Mouse (Mus musculus): ENCODE results near the gene Idh3a.
"Not testable (repeated sequence)": the region's sequence is repeated elsewhere in the genome, so short reads cannot be mapped to it uniquely, and the experiment has no call there.

Gene Idh3a

DNA sequence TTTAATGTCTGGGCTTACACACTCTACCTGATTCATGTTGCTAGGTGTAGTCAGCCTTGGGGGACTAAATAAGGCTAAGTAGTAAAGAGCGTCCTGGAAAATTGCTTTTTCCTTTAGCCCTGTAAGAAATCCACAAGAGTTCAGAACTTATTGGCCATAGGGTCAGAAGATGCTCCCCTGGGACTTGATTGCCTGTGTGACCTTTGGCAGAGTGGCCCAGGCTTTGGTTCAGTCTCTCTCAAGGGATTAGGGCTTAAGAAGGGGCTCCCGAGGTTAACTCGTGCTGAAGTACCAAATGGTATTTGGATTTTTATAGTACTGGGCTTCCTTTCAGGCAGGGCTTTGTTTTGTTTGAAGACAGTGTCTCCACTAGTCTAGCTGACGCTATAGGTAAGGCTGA is 1.7 kb downstream of the Idh3a start:
- no peak for DNase-seq (ENCODE audit: low read depth, low spot score)

DNA sequence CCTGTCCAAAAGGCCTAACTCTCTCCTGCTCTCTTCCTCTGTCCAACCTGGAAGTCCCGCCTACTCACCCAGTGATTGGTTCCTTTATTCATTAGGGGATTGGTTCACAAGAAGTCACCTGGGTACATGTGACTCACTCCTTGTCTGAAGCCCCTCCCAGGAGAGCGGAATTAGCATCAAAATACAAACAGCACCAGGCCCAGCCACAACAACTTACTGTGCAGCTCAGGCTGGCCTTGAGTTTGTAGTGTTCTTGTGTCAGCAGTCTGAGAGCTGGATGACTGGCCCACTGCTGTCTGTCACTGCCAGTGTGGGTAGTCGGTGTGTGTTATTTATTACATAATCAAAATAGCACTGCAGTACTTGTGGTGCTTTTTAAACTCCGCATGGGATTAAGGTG is 7.5 kb downstream of the Idh3a start:
- not testable (repeated sequence) for DNase-seq (ENCODE audit: low read depth, low spot score)

DNA sequence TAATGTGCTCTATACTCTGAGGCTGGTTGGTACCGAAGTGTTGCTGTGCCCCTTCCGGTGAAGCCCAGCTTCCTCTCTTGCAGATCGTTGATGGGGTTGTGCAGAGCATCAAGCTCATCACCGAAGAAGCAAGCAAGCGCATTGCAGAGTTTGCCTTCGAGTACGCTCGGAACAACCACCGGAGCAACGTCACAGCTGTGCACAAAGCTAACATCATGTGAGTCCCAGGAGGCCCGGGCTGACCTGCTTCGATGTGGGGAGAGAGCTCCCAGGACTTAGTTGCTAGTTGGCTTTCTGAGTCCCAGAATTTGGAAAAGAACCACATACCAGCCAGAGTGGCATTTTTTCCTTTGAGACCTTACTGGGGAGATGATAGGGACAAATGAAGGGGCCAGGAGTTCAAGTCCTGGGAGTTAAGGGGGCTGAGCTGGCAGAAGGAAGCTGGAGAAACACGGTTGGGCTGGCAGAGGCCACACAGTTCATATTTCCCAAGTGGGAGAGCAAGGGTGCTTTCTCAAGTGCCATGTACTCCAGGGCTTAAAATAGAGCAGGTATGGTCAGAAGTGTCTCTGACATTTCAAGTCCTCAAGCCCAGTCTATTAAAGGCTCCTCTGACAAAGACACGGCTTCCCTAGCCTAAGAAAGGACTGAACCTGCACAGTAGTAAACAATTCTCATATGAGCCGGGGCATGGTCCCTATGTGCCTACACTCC is 10.8 kb downstream of the Idh3a start:
- no peak for DNase-seq (ENCODE audit: low read depth, low spot score)

DNA sequence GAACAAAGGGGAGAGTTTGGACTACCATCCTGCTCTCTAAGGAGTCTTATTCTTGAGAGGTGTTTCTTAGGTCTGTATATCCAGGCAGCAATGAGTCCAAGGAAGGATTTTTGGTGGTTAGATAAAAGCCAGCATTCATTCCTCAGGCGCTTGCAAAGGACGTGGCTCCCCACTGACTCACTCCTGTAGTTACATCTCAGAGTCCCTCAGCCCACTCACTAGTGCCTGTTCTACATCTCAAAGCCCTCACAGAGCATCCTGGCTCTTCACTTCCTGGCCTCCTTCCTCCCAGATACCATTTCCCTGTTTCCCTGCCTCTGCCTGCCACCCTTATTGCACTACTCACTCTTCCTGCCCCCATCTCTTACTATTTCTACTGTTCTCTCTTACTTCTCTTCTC is 16.3 kb downstream of the Idh3a start:
- no peak for DNase-seq (ENCODE audit: low read depth, low spot score)

DNA sequence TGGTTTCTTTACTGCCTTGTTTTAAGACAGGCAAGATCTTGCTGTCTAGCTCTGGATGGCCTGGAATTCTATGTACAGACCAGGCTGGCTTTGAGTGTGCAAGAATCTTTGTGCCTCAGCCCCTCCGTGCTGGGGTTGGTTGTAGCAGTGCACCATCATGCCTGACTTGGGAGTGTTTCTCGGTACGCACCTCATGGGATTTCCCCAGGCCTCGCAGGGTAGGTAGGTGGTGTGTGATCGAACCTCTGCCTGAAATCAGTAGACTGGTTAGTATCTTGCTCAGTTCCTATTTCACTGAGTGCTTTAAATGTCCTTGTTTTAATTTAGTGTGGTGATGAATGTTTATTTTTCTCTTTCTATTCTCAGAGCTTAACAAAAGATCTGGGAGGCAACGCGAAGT is 16.8 kb downstream of the Idh3a start:
- no peak for DNase-seq (ENCODE audit: low read depth, low spot score)

DNA sequence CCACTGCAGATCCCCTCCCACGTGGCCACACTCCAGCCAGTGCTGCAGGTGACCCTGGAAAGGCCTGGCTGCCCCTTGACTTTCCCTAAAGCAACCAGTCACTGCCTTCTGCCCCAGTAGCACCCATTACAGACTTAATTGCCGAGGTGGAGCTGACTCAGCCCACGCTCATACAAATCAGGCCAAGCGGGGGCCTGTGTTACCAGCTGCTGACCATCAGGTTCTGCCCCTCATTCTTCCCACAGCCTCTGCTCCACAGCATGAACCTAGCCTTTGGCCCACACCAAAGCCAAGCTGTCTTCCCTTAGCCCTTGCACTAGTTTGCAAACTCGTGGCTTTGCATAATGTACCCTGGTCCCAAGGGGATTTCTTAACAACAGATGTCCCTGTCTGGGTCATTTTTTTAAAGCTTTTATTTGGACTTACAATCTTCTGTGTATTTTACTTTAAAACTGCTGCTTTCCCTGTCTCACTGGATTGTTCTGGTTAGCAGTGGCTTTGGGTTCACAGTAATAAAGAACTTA is 18.1 kb downstream of the Idh3a start:
- peak; percentile 19 for DNase-seq (ENCODE audit: low read depth, low spot score)

DNA sequence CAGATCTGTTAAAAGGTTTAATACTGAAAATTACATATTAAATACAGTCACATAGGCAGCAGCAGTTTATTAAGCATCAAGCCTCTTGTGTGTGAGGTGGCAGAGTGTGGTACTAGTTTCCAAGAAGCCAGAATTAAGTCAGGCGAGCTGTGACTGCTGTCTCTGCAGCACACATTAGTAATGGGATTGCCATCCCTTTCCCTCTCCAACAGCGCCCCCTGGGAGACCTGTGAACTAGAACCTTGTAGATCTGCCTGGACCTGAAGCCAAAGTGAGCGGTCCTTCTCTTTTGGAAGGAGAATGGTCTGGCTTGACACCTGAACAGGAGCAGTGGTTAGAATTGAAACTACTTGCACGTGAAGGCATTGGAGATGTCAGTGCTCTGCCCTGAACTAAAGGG is 18.8 kb downstream of the Idh3a start:
- DNase-seq (ENCODE audit: low read depth, low spot score), result peak; percentile 54

DNA sequence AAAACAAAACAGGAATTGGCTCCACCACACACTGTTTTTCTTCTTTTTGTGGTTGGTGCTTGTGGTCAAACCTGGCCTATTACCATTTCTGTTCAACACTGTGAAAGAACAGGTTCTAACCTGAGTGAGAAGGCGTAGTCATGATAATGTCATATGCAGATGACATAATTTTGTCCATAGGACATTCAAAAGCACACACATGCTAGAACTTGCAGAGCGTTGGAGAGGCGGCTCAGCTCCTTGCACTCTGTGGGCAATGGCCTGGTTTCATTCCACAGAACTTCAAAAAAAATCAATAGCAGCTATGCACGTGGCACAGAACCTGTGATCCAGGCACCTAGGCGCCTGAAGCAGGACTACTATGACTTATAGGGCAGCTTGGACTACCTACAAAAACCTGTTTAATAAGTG is 26.7 kb downstream of the Idh3a start:
- no peak for DNase-seq (ENCODE audit: low read depth, low spot score)

DNA sequence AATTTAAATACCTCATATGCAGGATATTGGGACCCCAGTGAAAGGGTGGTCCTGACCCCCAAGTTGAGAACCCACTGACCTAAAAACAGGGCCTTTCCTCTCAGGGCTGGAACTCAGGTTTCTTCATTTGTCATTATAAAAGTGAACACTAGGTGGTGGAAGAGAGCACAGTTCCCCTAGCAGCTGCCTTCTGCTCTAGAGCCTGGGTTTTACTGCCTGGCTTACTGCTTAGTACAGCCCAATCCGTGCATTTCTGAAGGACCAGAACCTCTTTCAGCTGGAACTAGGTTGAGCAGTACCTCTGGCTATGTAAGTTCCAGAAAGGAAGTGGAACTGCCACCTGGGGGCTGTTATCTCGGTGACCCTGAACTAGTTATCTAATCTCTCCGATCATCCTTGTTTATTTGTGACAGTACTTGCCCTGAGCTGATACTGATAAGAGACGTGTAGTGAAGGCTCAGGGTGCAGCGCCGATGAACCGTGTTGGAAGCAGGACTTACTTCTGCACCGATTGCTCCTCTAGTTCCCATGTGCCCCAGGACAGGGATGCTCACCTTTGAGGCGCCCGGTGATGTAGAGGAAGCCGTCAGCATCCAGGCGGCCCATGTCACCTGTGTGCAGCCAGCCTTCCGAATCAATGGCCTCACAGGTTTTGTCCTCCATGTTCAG is 28.2 kb downstream of the Idh3a start:
- peak; percentile 54 for DNase-seq (ENCODE audit: low read depth, low spot score)

DNA sequence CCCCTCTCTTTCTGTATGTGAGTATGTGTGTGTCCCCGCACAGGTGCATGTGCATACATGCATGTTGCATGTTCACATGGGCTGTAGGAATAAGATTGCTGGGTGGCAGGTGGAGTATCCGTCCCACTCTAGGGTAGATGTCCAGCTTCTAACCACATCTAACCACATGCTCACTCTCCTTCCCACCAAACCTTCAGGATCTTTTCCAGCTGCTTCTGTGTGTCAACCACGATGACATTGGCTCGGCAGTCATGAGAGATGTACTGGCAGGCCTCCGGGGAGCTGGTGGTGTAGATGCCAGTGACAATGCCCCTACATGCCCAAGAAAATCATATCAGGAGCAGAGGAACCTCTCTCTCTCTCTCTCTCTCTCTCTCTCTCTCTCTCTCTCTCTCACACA is 41.1 kb downstream of the Idh3a start:
- DNase-seq (ENCODE audit: low read depth, low spot score), result no peak

DNA sequence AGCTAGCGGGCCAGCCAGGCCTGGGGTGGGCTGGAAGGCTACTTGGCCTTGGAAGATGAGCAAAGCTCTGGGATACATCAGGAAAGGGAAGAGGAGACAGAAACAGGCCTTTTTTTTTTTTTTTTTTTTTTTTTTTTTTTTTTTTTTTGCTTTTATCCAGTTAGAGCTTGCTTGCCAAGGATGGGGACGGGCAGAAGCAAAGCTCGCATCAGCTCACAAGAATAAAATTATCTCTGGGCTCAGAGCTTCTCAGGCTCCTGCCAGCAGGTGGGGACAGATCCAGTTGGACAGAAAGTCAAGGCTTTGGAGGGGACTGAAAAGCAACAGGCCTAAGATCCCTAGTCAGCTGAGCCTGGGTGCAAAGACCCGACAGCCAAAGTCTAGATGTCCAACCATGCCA is 42.6 kb downstream of the Idh3a start:
- DNase-seq (ENCODE audit: low read depth, low spot score), result no peak

DNA sequence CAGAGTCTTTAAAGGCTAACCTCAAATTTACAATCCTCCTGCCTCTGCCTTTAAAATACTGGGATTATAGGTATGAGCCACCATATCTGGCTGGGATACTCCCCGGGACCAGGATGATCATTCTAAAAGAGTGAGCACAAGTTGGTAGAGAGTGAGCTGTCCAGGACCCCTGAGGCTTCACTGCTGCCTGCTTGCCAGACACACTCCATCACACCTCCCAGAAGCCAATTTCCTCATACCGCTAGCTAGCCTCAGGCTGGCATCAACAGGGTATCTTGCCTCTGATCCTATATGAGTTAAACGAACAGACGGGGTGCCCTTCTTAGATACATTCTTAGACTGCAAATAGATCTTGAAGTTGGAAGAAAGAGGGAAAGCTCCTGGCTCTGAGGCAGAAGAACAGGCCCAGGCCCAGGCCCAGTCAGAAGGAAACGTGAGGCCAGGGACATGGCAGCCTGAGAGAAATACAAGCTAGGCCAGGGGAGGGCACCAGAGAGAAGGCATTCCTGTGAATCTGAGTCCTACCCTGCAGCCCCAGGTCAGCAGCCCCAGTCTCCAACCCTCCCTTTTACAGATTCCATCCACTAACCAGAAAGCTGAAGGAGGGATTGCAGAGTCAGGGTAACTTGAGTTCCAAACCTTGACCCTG is 43.6 kb downstream of the Idh3a start:
- no peak for DNase-seq (ENCODE audit: low read depth, low spot score)

DNA sequence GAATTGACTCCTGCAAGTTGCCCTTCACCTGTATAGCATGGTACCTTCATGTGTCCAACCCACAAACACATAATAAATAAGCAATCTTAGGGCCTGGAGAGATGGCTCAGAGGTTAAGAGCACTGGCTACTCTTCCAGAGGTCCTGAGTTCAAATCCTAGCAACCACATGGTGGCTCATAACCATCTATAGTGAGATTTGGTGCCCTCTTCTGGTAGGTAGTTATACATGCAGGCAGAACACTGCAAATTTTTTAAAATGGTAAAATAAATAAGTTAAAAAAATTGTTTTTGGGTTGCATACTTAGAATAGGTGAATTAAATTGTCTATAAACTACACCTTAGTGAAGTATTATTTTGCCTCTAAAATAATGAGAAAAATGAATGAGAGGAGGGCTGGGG is 44.8 kb downstream of the Idh3a start:
- peak; percentile 19 for DNase-seq (ENCODE audit: low read depth, low spot score)

DNA sequence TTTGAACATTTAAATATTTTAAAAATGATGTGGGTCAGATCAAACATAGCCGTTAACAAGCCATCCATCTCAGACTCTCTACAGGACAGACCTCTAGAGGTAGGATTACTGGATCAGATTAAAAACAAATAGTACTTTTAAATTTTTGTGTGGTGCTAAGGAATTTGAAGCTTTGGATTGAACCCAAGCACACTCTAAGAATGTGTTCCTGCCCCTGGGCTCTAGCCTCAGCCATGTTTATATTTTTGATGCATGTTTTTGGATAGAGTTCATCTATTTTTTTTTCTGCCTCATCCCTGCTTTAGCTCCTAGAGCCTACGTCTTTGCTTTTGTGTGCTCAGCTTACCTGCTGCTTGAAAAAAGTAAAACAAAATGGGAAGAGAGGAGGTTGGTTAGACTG is 47.3 kb downstream of the Idh3a start:
- DNase-seq (ENCODE audit: low read depth, low spot score), result no peak

DNA sequence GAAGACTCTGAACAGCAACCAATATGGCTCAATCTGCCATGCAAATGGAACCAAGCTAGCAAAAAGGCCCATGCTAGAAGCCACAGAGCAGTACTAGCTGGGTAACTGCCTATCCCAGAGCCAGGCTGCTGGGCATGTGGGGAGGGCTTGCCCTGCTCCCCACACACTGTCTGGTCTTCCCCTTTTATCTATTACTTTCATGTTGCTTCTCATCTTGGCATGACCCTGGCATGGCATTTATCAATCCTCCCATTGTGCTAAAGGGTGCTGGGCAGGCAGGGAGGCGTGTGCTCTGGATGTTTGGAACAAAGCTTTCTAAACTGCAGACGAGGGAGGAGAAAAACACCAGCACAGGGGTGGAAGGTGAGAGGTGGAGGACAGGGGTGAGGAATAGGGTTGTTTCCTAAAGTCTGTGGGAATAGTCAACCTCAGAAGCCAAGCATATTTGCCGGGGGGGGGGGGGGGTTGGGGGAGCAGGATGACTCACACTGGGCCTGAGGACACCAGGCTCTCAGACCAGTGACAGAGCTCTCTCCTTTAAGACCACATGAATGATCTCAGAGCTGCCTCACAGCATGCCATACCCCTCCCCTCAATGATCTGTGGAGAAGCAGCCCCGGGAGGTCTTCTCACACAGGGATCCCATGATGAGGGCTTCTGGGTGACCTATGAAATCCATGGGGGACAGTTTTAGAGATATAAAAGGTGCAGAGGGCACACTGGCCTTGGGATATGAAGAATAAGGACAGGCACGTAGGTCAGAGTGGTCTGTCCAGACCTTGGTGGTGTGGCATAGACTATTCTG is 51.6 kb downstream of the Idh3a start:
- no peak for DNase-seq (ENCODE audit: low read depth, low spot score)

DNA sequence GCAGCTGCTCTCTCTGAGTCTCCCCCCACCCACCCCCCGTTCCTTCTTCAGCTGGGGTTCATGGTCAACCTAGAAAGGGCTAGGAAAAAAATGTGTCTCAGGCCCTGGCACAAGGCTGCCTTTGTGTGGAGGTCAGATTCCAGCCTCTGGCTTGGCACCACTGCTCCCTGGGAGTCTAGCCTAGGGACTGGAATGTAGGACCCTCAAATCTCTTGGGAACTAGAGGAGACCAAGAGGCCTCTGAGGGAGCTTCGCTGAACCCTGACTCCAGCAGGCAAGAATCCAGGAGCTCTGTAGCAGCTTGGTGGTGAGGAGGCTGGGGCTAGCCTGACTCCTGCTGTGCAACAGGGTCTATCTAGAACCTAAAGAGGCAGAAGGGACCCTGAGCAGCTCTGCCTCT is 53.1 kb downstream of the Idh3a start:
- DNase-seq (ENCODE audit: low read depth, low spot score), result no peak

DNA sequence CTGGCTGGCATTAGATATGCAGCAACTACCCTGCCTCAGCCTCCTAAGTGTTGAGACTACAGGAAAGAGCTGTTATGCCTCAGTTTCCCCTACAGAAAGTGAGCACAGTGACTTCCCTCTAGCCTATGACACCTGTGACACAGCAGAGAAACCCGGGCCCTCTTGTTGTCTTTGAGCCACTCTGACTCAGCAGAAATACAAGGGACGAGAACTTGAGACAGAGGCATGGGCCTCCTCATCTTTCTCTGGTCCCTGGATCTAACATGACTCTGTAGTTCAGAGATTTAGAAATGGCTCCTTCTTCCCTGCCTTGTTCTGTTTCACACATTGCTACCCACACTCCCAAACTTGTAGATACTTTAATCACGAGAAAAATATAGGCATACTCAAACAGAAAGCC is 55.4 kb downstream of the Idh3a start:
- no peak for DNase-seq (ENCODE audit: low read depth, low spot score)

DNA sequence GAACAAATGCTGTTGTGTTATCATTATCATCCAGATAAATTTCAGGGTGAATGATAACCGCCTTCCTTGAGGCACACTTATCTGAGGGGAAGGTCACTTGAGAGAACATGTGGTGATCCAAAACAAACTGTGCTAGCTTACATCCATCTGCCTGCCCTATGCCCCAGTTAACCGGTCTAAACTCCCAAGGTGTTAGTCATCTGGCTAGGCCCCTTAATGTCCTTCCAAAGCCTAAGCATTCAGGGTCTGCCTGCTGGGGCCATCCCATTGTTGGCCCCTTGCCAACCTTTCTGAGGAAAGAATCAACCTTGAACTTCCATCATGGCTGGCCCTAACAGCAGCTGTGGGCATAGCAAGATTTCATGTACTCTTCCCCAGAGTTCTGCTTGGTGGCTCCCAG is 56.0 kb downstream of the Idh3a start:
- no peak for DNase-seq (ENCODE audit: low read depth, low spot score)

DNA sequence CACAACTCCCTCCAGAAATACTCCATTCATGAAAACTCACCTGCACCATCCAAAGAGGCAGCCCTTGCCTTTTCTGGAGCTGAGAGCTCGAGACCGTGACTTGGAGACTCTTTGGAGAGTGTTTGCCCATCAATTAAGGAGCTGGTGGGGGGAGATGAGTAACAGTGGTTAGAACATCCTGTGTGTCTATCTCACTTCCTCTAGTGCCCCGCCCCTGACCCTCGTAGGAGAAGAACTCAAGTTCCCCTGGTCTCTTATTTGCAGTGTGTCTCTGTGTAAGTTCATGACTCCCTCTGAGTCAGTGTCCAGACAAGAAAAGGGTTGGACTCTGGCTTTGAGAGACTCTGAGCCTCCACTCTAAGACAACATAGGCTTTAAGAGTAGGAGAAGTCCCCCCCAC is 56.4 kb downstream of the Idh3a start:
- peak; percentile 52 for DNase-seq (ENCODE audit: low read depth, low spot score)

DNA sequence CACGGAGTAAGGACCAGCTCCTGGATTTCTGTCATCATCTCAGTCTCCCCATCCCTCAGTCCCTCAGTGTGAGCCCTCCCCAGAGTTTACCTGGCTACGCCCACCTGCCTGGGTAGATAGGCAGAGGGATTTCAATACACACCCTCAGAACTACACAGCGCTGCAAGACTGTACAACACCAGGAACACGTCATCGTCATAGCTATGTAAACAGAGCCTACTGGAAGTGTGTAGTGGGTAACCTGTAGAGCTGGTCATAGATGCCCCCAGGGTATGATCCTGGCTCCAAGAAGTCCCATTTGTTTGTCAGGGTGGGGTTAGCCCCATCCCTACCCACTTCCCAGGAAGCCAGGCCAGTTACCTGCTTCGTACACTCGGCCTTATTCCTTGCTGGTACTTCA is 57.0 kb downstream of the Idh3a start:
- DNase-seq (ENCODE audit: low read depth, low spot score), result no peak

DNA sequence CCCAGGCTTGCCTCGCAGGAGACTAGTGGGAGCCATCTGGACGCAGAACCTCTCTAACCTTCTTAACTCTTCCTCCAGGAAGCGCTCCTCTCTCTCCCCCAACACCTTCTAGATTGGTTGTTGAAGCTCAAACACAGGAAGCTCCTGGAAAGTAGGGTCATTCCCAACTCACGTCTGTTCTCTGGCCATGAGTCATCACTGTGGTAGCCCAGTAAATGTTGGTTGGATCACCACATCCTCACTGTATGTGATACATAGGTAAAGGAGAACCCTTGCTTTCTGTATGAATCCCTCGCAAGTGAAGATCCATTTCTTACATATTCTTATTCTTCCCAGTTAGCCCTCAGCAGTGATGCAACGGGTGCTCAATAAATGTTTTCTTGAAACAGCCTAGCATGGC is 59.4 kb downstream of the Idh3a start:
- DNase-seq (ENCODE audit: low read depth, low spot score), result no peak

DNA sequence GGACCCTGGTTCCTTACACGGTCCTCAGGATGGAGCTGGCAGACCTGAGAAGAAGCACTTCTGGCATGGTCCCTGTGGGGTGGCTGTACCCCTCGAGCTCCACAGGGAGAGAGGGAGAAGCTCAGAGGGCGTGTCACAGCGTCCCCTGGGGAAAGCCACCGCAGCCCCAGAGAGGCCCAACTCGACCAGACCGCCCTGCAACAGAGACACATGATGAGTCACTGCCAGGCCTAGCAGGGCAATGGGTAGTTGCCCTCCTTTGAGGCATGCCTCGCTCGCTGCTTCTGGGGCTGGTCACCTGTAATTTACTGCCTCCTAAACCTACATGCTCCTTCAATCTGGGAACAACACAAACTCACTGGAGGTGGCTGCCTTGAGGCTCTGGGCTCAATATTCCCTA is 60.1 kb downstream of the Idh3a start:
- no peak for DNase-seq (ENCODE audit: low read depth, low spot score)
